Comparison of ENCODE assay signal across 10 mouse cellular contexts in the genomic region with DNA sequence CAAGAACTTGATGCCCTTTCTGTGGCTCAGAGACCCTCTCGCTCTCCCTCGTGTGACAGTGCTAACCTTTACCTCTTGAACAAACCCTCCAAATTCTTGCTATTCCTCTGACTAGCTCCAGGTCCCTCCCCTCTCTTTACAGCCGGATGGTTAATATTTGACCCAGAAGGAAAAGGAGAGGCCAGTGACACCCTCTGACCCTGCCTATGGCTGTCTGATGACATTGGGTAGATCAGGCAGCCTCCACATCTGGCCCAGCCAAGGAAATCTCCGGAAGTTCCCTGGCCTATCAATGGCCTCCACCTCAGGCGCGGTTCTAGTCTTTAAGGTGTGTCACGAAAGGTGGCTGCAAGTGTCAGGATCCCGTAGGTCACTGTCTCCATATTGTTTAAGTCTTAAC. TPM values are rescaled to one million over a fixed set of nuclear protein-coding genes. Genes with fewer than 3 reads are reported as not detected.
DNase-seq lines count a peak whose midpoint lies in the region; ATAC-seq and TF ChIP-seq lines count a peak whose summit lies in the region.
"Had no signal": no experiment of that assay in that cellular context is flagged by ENCODE, and none has a peak within 500 bp of the region (broad histone marks: within the 10 kb centered on the region; RNA-seq: fewer than 3 reads in every experiment).

No protein-coding gene starts in this region.

- TF ChIP-seq CTCF in midbrain, postnatal 0 days (IDR thresholded peaks at IDR 0.05) = no peak

- peaks cover 10% of the 10 kb centered on the region; the same call in 1 of the 2 replicates for H3K27me3 ChIP-seq in heart, embryonic 12.5 days (replicated peaks)
- no peaks in the 10 kb centered on the region for H3K27me3 ChIP-seq in embryonic facial prominence, embryonic 13.5 days
- H3K27me3 ChIP-seq in kidney, embryonic 15.5 days = no peaks in the 10 kb centered on the region
- no peaks in the 10 kb centered on the region for H3K27me3 ChIP-seq in midbrain, postnatal 0 days (ENCODE audit: insufficient read depth, low read length)

- H3K4me3 ChIP-seq in heart, embryonic 12.5 days = no peak overlapping the region
- H3K4me3 ChIP-seq in embryonic facial prominence, embryonic 13.5 days = no peak overlapping the region
- 0 out of 2 replicates have a peak overlapping the region, but pooled peaks have one; percentile 56 for H3K4me3 ChIP-seq in kidney, embryonic 15.5 days (replicated peaks)
- H3K4me3 ChIP-seq in midbrain, postnatal 0 days (ENCODE audit: low read depth, low read length) = no peak overlapping the region
- H3K4me3 ChIP-seq: heart, embryonic 10.5 days had no signal

- no peaks in the 10 kb centered on the region for H3K9me3 ChIP-seq in heart, embryonic 12.5 days (replicated peaks)
- H3K9me3 ChIP-seq in embryonic facial prominence, embryonic 13.5 days = no peaks in the 10 kb centered on the region
- H3K9me3 ChIP-seq in kidney, embryonic 15.5 days (replicated peaks) = no peaks in the 10 kb centered on the region
- H3K9me3 ChIP-seq in midbrain, postnatal 0 days (ENCODE audit: low read length) = no peaks in the 10 kb centered on the region
- H3K9me3 ChIP-seq: heart, embryonic 10.5 days had no signal

- peak; percentile 79 for DNase-seq in heart, adult 11 months
- DNase-seq in midbrain, postnatal 0 days (ENCODE audit: low spot score) = no peak
- DNase-seq in spleen, postnatal 10 days (ENCODE audit: low spot score in 2 of 2) = no peak
- DNase-seq in embryo, embryonic 9.5 days (ENCODE audit: extremely low spot score) = no peak
- no peak for DNase-seq in spleen, postnatal 4 days (ENCODE audit: low spot score in 2 of 2)
- DNase-seq: layer of hippocampus, adult 9-11 months had no signal

- no peak overlapping the region for H3K4me2 ChIP-seq in heart, embryonic 12.5 days
- H3K4me2 ChIP-seq in embryonic facial prominence, embryonic 13.5 days = no peak overlapping the region
- H3K4me2 ChIP-seq in kidney, embryonic 15.5 days = peak overlapping the region; percentile 93
- peak overlapping the region; percentile 81 for H3K4me2 ChIP-seq in midbrain, postnatal 0 days (ENCODE audit: low read depth, low read length, poor library complexity, severe bottlenecking)

- H3K4me1 ChIP-seq in heart, embryonic 12.5 days (replicated peaks) = peaks cover 17% of the 10 kb centered on the region
- H3K4me1 ChIP-seq in embryonic facial prominence, embryonic 13.5 days = peaks cover 31% of the 10 kb centered on the region
- peaks cover 43% of the 10 kb centered on the region for H3K4me1 ChIP-seq in kidney, embryonic 15.5 days
- peaks cover 10% of the 10 kb centered on the region for H3K4me1 ChIP-seq in midbrain, postnatal 0 days (ENCODE audit: insufficient read depth, low read length)

- no peak overlapping the region for H3K27ac ChIP-seq in heart, embryonic 12.5 days (ENCODE audit: poor library complexity, severe bottlenecking)
- no peak overlapping the region for H3K27ac ChIP-seq in embryonic facial prominence, embryonic 13.5 days
- H3K27ac ChIP-seq in kidney, embryonic 15.5 days = peak overlapping the region; percentile 45
- no peak overlapping the region for H3K27ac ChIP-seq in midbrain, postnatal 0 days (ENCODE audit: low read depth, low read length)
- H3K27ac ChIP-seq: heart, embryonic 10.5 days had no signal

- WGBS in heart, embryonic 12.5 days = 83% methylated on average over 8 of the region's 8 CpGs
- 73% methylated on average over 8 of the region's 8 CpGs for WGBS in embryonic facial prominence, embryonic 13.5 days
- 71% methylated on average over 8 of the region's 8 CpGs for WGBS in kidney, embryonic 15.5 days
- WGBS in midbrain, postnatal 0 days = 92% methylated on average over 8 of the region's 8 CpGs

- no peak overlapping the region for H3K9ac ChIP-seq in heart, embryonic 12.5 days
- H3K9ac ChIP-seq in embryonic facial prominence, embryonic 13.5 days = 0 out of 2 replicates have a peak overlapping the region, but pooled peaks have one; percentile 78
- no peak overlapping the region for H3K9ac ChIP-seq in kidney, embryonic 15.5 days
- 0 out of 2 replicates have a peak overlapping the region, but pooled peaks have one; percentile 19 for H3K9ac ChIP-seq in midbrain, postnatal 0 days (replicated peaks; ENCODE audit: low read length, poor library complexity, severe bottlenecking)

- no peak for ATAC-seq in heart, embryonic 12.5 days (ENCODE audit: insufficient number of reproducible peaks, low FRiP score)
- no peak for ATAC-seq in embryonic facial prominence, embryonic 13.5 days (ENCODE audit: insufficient number of reproducible peaks, insufficient read depth, low FRiP score, low TSS enrichment, low read depth)
- ATAC-seq in kidney, embryonic 15.5 days (replicated peaks; ENCODE audit: low FRiP score) = no peak
- ATAC-seq in midbrain, postnatal 0 days (ENCODE audit: low FRiP score) = no peak

- H3K36me3 ChIP-seq in heart, embryonic 12.5 days = no peaks in the 10 kb centered on the region
- peaks cover 12% of the 10 kb centered on the region for H3K36me3 ChIP-seq in embryonic facial prominence, embryonic 13.5 days
- no peaks in the 10 kb centered on the region for H3K36me3 ChIP-seq in kidney, embryonic 15.5 days
- peaks cover 15% of the 10 kb centered on the region for H3K36me3 ChIP-seq in midbrain, postnatal 0 days (ENCODE audit: insufficient read depth, low read length)

RNA-seq across cellular contexts. Expression of a gene that starts 2.1 kb away (rescaled TPM):
- 0.91 and 1.0 TPM in 2 replicates for polyA plus RNA-seq in heart, embryonic 12.5 days (2016; fragmentation: Nextera tagmentation; extraction: Ambion mirVana)
- 7.1 and 7.6 TPM in 2 replicates for polyA plus RNA-seq in embryonic facial prominence, embryonic 13.5 days (2015; fragmentation: Nextera tagmentation; extraction: Ambion mirVana)
- polyA plus RNA-seq in kidney, embryonic 15.5 days (2015; fragmentation: Nextera tagmentation; extraction: Ambion mirVana) = 5.3 and 6.5 TPM in 2 replicates
- 63.2 and 74.8 TPM in 2 replicates for total RNA-seq in midbrain, postnatal 0 days (2014; rRNA removed)
- polyA plus RNA-seq in midbrain, postnatal 0 days (2015; fragmentation: Nextera tagmentation; extraction: Ambion mirVana) = 17.5 and 18.7 TPM in 2 replicates

RNA-seq across cellular contexts. Expression of a gene that starts 14.4 kb away (rescaled TPM):
- 19.2 and 19.5 TPM in 2 replicates for polyA plus RNA-seq in heart, embryonic 12.5 days (2016; fragmentation: Nextera tagmentation; extraction: Ambion mirVana)
- polyA plus RNA-seq in embryonic facial prominence, embryonic 13.5 days (2015; fragmentation: Nextera tagmentation; extraction: Ambion mirVana) = 27.0 and 28.5 TPM in 2 replicates
- polyA plus RNA-seq in kidney, embryonic 15.5 days (2015; fragmentation: Nextera tagmentation; extraction: Ambion mirVana) = 29.4 and 29.7 TPM in 2 replicates
- 6.1 and 6.4 TPM in 2 replicates for total RNA-seq in midbrain, postnatal 0 days (2014; rRNA removed)
- polyA plus RNA-seq in midbrain, postnatal 0 days (2015; fragmentation: Nextera tagmentation; extraction: Ambion mirVana) = 6.8 and 7.1 TPM in 2 replicates

RNA-seq across cellular contexts. Expression of a gene that starts 15.2 kb away (rescaled TPM):
- 60.1 and 66.8 TPM in 2 replicates for polyA plus RNA-seq in heart, embryonic 12.5 days (2016; fragmentation: Nextera tagmentation; extraction: Ambion mirVana)
- polyA plus RNA-seq in embryonic facial prominence, embryonic 13.5 days (2015; fragmentation: Nextera tagmentation; extraction: Ambion mirVana) = 72.6 and 81.2 TPM in 2 replicates
- polyA plus RNA-seq in kidney, embryonic 15.5 days (2015; fragmentation: Nextera tagmentation; extraction: Ambion mirVana) = 71.9 and 73.5 TPM in 2 replicates
- total RNA-seq in midbrain, postnatal 0 days (2014; rRNA removed) = 55.7 and 87.6 TPM in 2 replicates
- 98.8 and 105 TPM in 2 replicates for polyA plus RNA-seq in midbrain, postnatal 0 days (2015; fragmentation: Nextera tagmentation; extraction: Ambion mirVana)

RNA-seq across cellular contexts. Expression of a gene that starts 23.2 kb away (rescaled TPM):
- 58.3 and 58.5 TPM in 2 replicates for polyA plus RNA-seq in heart, embryonic 12.5 days (2016; fragmentation: Nextera tagmentation; extraction: Ambion mirVana)
- 64.6 and 73.3 TPM in 2 replicates for polyA plus RNA-seq in embryonic facial prominence, embryonic 13.5 days (2015; fragmentation: Nextera tagmentation; extraction: Ambion mirVana)
- polyA plus RNA-seq in kidney, embryonic 15.5 days (2015; fragmentation: Nextera tagmentation; extraction: Ambion mirVana) = 66.6 and 72.8 TPM in 2 replicates
- 32.8 and 40.4 TPM in 2 replicates for total RNA-seq in midbrain, postnatal 0 days (2014; rRNA removed)
- polyA plus RNA-seq in midbrain, postnatal 0 days (2015; fragmentation: Nextera tagmentation; extraction: Ambion mirVana) = 12.9 TPM in 2 replicates

RNA-seq across cellular contexts. Expression of a gene that starts 54.5 kb away (rescaled TPM):
- polyA plus RNA-seq in heart, embryonic 12.5 days (2016; fragmentation: Nextera tagmentation; extraction: Ambion mirVana) = 0.09 and 0.18 TPM in 2 replicates
- polyA plus RNA-seq in embryonic facial prominence, embryonic 13.5 days (2015; fragmentation: Nextera tagmentation; extraction: Ambion mirVana) = 0.47 and 0.51 TPM in 2 replicates
- polyA plus RNA-seq in kidney, embryonic 15.5 days (2015; fragmentation: Nextera tagmentation; extraction: Ambion mirVana) = 0.78 and 1.1 TPM in 2 replicates
- 5.9 and 7.2 TPM in 2 replicates for total RNA-seq in midbrain, postnatal 0 days (2014; rRNA removed)
- polyA plus RNA-seq in midbrain, postnatal 0 days (2015; fragmentation: Nextera tagmentation; extraction: Ambion mirVana) = 2.9 and 3.4 TPM in 2 replicates

Comparison
In these comparisons a context has a peak if more than half of its experiments do, and no peak if none do; other contexts are left out.
1. H3K4me2 ChIP-seq: peak in kidney, embryonic 15.5 days (single experiment) and midbrain, postnatal 0 days (single experiment); none in heart, embryonic 12.5 days (single experiment) and embryonic facial prominence, embryonic 13.5 days (single experiment).
2. H3K9ac ChIP-seq: peak in embryonic facial prominence, embryonic 13.5 days (single experiment) and midbrain, postnatal 0 days (single experiment); none in heart, embryonic 12.5 days (single experiment) and kidney, embryonic 15.5 days (single experiment).